Mouse (Mus musculus) small intestine, adult 2 months (tissue): ENCODE measurements around the gene Olfr743. TPM values are rescaled to one million over a fixed set of nuclear protein-coding genes. Genes with fewer than 3 reads are reported as not detected.
"Not testable (repeated sequence)": the region's sequence is repeated elsewhere in the genome, so short reads cannot be mapped to it uniquely, and the experiment has no call there.

Experiments
- H3K27ac ChIP-seq: fragments of 200-500 bp; 2 replicates; pipeline ENCODE4 v1.5.1; 2012; ENCODE audit warnings: low read depth, low read length, control low read depth, inconsistent platforms; ENCODE audit not compliant: insufficient read depth
- H3K27me3 ChIP-seq: fragments of 200-500 bp; 2 replicates; pipeline ENCODE4 v1.6.1; 2012; ENCODE audit warnings: mild to moderate bottlenecking, moderate library complexity, low read length, inconsistent platforms; ENCODE audit not compliant: control insufficient read depth, insufficient read depth
- H3K36me3 ChIP-seq: fragments of 200-500 bp; 2 replicates; pipeline ENCODE4 v1.6.1; 2012; ENCODE audit warnings: mild to moderate bottlenecking, low read length, control low read depth, inconsistent platforms; ENCODE audit not compliant: control insufficient read depth, insufficient read depth
- H3K4me1 ChIP-seq: fragments of 200-500 bp; 2 replicates; pipeline ENCODE4 v1.6.1; 2012; ENCODE audit warnings: low read length, inconsistent platforms, mixed read lengths; ENCODE audit not compliant: control insufficient read depth, insufficient read depth, insufficient read length
- H3K4me3 ChIP-seq: fragments of 200-500 bp; 2 replicates; pipeline ENCODE4 v1.5.1; 2012; ENCODE audit warnings: low read depth, mild to moderate bottlenecking, control low read depth, inconsistent platforms, low read length, moderate library complexity
- CTCF ChIP-seq: fragments of 200-500 bp; IDR thresholded peaks from 2 replicates; pipeline ENCODE4 v1.5.1; 2012; ENCODE audit warnings: low read depth, mild to moderate bottlenecking, control low read depth, inconsistent platforms, low read length, moderate library complexity, mixed read lengths; ENCODE audit not compliant: insufficient replicate concordance, insufficient read length; ENCODE audit errors: extremely low read depth
- POLR2A ChIP-seq: fragments of 200-500 bp; IDR thresholded peaks from 2 replicates; pipeline ENCODE4 v1.6.1; 2012; ENCODE audit warnings: low read depth, mild to moderate bottlenecking, control low read depth, inconsistent platforms, low read length, moderate library complexity
- WGBS: fragments of 180-500 bp; shearing (Covaris S2); methylation state at CpG from one replicate; pipeline ENCODE4 v1.1.7; 2018; 5-methylcytosine and 5-hydroxymethylcytosine counted together
- polyA plus RNA-seq: library from polyadenylated mRNA; depleted of rRNA; stranded (reverse); fragments of >200 nt; gene quantifications from 2 replicates; pipeline ENCODE4 v1.2.3, GENCODE M21; 2012; rRNA removed

Olfr743 gene
- polyA plus RNA-seq = not detected in 2 replicates

DNA sequence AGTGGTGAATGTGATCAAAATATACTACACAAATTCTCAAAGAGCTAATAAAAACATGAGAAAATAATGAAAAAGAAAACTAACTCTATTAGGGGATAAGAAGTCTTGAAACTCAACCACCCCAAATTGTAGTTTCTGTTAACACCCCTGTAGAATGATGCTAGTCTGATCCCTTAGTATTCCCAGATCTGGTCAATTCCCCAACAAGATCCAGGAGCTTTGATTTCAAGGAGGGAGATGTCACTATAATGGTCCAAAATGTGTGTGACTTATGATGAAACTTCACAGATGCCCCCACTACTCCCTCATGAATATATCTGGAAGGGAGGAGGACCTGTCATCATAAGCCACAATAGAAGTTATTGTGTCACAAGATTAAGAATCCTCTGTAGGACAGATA, at the start of gene Olfr743:
Olfr743 (plus strand) TSS at position 301 of the 400 bp plus-strand sequence.
- Histone ChIP-seq H3K4me1 (no peaks in the 10 kb centered on the region), H3K27ac (no peak within 1 kb of the TSS), H3K4me3 (no peak within 1 kb of the TSS), H3K36me3 (no peaks in the 10 kb centered on the region), H3K27me3 (no peaks in the 10 kb centered on the region)
- TF ChIP-seq POLR2A (no peak), CTCF (no peak)

DNA sequence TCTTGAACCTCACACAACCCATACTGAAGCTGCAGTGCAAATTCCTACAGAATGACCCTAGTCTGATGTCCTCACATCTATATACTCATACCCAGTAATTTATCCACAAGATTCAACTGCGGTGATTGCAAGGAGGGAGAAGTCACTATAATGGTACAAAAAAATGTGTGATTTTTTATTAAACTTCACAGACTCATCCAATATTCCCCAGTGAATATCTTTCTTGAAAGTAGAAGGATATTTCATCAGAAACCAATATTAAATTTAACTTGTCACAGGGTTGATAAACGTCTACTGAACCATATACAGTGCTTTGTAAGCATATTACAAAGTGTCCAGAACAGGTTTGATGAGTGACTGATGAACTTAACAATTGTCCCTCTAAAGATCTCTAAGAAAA, 49.2 kb upstream of the Olfr743 start, which contains the start of gene Olfr741:
Olfr741 (plus strand) TSS at position 301 of the 400 bp plus-strand sequence.
- Histone ChIP-seq H3K4me1 (no peaks in the 10 kb centered on the region), H3K36me3 (no peaks in the 10 kb centered on the region), H3K27me3 (no peaks in the 10 kb centered on the region), H3K27ac (no peak within 1 kb of the TSS), H3K4me3 (no peak within 1 kb of the TSS)
- TF ChIP-seq POLR2A = no peak
- TF ChIP-seq CTCF = no peak
- 65% methylated on average over 2 of the region's 2 CpGs for WGBS

DNA sequence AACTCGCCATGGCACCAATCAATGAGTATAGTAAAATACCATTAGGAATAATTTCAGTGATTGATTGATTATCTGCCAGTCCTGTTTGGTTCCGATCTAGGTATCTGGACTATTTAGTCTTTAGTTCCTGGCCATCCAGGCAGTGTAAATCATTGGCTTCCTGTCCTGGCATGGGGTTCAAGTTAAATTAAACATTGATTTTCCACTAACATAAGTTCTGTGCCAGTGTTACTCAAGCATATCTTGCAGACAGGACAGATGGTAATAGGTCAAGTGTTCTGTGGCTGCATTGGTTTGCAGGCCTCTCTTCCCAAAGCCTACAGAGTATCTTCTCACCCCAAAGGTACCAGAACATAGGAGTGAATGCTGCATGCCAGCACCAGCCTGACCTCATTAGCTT, 43.2 kb upstream of the Olfr743 start:
- Histone ChIP-seq H3K4me1 (no peaks in the 10 kb centered on the region), H3K4me3 (no peak overlapping the region), H3K36me3 (no peaks in the 10 kb centered on the region), H3K27me3 (no peaks in the 10 kb centered on the region), H3K27ac (no peak overlapping the region)
- no peak for TF ChIP-seq POLR2A
- no peak for TF ChIP-seq CTCF
- 70% methylated on average over 2 of the region's 2 CpGs for WGBS

DNA sequence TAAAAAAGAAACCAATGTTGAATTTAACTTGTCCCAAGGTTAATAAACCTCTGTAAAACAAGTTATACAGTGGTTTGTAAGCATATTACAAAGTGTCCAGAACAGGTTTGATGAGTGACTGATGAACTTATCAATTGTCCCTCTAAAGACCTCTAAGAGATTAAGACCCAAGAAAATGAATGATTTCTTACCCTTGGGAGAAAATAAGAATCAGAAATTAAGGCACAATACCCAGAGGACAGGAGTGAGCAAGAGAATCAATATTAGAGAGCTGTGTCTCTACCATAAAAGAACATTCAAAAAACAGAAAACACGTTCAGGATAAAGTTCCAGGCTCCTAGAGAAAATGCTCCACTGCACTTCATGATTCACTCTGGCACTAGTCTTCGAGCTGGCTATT, 18.3 kb upstream of the Olfr743 start, which contains the start of gene Olfr742:
Olfr742 (plus strand) TSS at position 301 of the 400 bp plus-strand sequence.
- 38% methylated on average over 2 of the region's 2 CpGs for WGBS
- Histone ChIP-seq H3K36me3 (no peaks in the 10 kb centered on the region), H3K4me1 (no peaks in the 10 kb centered on the region), H3K4me3 (no peak within 1 kb of the TSS), H3K27me3 (no peaks in the 10 kb centered on the region), H3K27ac (no peak within 1 kb of the TSS)
- TF ChIP-seq CTCF = no peak

DNA sequence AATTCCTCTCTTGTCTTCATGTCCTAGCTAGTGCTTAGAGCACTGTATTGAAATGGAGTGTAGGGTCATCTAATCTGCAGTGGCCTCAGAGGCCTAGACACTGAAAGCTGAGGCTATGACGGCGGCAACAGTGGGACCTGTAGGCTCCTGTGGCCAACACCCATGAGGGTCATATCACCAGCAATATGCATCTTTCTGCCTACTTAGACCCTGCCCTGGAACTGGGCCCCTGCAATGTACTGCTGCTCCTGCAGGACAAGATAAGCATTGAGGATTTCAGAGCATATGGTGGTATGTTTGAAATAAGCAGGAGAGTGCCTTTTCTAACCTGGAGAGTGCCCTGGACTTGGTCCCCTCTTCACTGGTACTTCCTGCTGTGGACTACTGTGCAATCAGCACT, 31.1 kb downstream of the Olfr743 start:
- Histone ChIP-seq H3K4me1 (no peaks in the 10 kb centered on the region), H3K27ac (no peak overlapping the region), H3K27me3 (no peaks in the 10 kb centered on the region), H3K4me3 (no peak overlapping the region), H3K36me3 (no peaks in the 10 kb centered on the region)
- 97% methylated on average over 2 of the region's 2 CpGs for WGBS
- TF ChIP-seq POLR2A (no peak), CTCF (no peak)

DNA sequence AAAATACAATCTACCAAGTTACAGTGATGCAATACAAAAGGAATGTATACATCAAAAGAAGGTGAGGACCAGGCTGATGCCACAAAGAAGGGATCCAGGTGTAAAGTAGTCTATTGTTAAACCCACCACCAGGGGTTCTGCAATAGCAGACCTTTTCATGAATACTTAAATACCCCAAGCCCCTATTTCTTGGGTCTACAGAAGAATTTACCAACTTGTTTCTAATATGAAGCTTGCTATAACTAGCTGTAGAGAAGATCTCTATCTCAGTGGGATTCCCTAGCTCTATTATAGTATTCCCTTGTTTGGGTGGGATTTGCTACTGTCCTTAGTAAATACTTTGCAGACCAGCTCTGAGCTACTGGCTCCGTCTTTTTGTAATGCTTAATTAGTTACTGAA, 51.4 kb downstream of the Olfr743 start:
- H3K27me3 ChIP-seq, H3K4me3 ChIP-seq: not testable (repeated sequence)
- WGBS = 58% methylated on average over 1 of the region's 1 CpGs

More for the DNA sequence above, 51.4 kb downstream of the Olfr743 start:
- not testable (repeated sequence) for H3K27ac ChIP-seq, H3K36me3 ChIP-seq, H3K4me1 ChIP-seq

Other genes starting within 250 kb of the Olfr743 start
- gene Olfr732, start 237.6 kb upstream of the Olfr743 start, polyA plus RNA-seq = not detected in 2 replicates
- gene Olfr733, start 220.3 kb upstream of the Olfr743 start, polyA plus RNA-seq = not detected in 2 replicates
- not detected in 2 replicates for gene Olfr734, start 195.1 kb upstream of the Olfr743 start, polyA plus RNA-seq
- gene Olfr735, start 173.0 kb upstream of the Olfr743 start, polyA plus RNA-seq = not detected in 2 replicates
- 0.13 and 0.24 TPM in 2 replicates for gene Tlr11, start 163.9 kb upstream of the Olfr743 start, polyA plus RNA-seq
- gene Olfr736, start 140.7 kb upstream of the Olfr743 start, polyA plus RNA-seq = not detected in 2 replicates
- not detected in 2 replicates for gene Olfr738, start 114.3 kb upstream of the Olfr743 start, polyA plus RNA-seq
- not detected in 2 replicates for gene Olfr739, start 103.2 kb upstream of the Olfr743 start, polyA plus RNA-seq
- gene Olfr740, start 76.3 kb upstream of the Olfr743 start, polyA plus RNA-seq = not detected in 2 replicates
- gene Olfr741, start 49.1 kb upstream of the Olfr743 start, polyA plus RNA-seq = not detected in 2 replicates
- not detected in 2 replicates for gene Olfr742, start 18.2 kb upstream of the Olfr743 start, polyA plus RNA-seq
- gene Olfr744, start 93.0 kb downstream of the Olfr743 start, polyA plus RNA-seq = not detected in 2 replicates
- gene Olfr745, start 117.5 kb downstream of the Olfr743 start, polyA plus RNA-seq = not detected in 2 replicates
- gene Olfr746, start 125.2 kb downstream of the Olfr743 start, polyA plus RNA-seq = not detected in 2 replicates
- not detected in 2 replicates for gene Olfr747, start 171.4 kb downstream of the Olfr743 start, polyA plus RNA-seq
- gene Olfr748, start 185.5 kb downstream of the Olfr743 start, polyA plus RNA-seq = not detected in 2 replicates
- gene Olfr749, start 223.3 kb downstream of the Olfr743 start, polyA plus RNA-seq = not detected in 2 replicates